Mouse (Mus musculus): ENCODE results near the gene Il17rc.

Il17rc gene

GRCm38 (mm10) chr6:113494258-113494788 lies 23.1 kb downstream of the Il17rc start:
- in situ Hi-C loops (cut with MboI; ENCODE audit: low sequenced_read_pairs): no loop called here

- in situ Hi-C loops (cut with MboI; ENCODE audit: low sequenced_read_pairs): no loop called here
Measured at GRCm38 (mm10) chr6:113495071-113495675, 23.9 kb downstream of the Il17rc start.

DNA sequence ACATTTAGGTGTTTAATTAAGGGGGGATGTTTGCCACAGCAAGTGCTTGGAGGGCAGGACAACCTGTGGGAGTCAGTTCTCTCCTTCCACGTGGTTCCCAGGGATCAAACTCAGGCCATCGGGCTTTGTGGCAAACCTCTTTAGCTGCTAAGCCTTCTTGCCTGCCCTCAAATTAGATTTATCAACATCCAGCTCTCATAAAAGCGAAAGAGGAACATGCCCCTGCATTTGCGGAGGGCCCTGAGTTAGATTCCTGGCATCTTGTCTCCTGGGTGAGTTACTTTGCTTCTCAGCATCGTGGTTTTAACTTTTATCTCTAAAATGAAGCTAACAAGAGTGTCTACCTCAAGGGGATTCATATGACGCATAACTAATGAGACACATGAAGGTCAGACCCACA lies 28.1 kb downstream of the Il17rc start:
- in situ Hi-C loops (cut with MboI; ENCODE audit: low sequenced_read_pairs): no loop called here

DNA sequence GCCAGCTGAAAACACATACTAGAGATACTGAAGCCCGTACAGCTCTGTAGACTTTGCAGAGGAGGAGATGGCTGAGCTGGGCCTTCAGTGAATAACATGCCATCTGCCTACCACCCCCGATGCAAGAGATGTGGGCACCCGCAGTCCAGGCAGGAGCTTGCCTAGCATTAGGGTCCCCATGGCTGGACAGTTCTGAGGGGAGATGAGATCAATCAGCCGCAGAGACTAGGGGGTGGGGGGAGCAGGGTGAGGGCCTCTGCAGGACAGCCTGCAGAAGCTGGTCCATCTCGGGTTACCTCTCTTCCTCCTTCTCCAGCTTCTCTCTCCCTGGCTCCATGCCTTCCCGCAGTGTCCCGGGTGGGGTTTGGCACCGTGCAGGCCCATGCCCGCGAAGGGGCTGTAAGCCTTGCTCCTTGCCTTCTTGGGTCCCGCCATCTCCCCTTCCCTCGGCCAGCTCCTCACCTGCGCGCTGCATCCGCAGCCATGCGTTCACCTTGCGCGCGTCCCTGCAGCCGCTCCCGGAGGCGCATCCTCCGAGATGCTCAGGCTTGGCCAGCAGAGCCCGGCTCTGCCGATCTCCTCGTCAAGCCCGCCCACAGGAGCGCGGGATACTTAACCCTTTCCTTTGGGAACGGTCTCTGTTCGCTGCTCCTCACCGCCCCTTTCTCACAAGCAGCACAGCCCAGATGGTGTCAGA lies 30.3 kb downstream of the Il17rc start, which contains the start of gene Prrt3:
Gene Prrt3 (minus strand): TSS at position 544 of the 697 bp plus-strand sequence.
- in situ Hi-C loops (cut with MboI; ENCODE audit: low sequenced_read_pairs): no loop called here

DNA sequence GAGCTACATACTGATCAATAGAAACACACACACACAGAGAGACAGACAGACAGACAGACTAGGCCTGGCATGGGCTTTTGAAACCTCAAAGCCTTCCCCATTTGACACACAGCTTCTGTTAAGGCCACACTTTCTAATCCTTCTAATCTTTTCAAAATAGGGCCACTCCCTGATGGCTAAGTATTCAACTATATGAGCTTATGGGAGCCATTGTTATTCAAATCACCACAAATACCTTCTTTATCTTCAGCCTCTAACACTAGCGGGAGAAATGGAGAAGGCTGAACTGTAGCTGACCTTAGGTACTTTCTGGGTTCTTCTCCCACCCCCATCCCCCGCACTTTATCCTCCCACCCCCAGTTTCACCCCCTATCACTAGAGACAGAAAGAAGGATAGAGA lies 31.6 kb downstream of the Il17rc start:
- in situ Hi-C loops (cut with MboI; ENCODE audit: low sequenced_read_pairs): no loop called here

- in situ Hi-C loops (cut with MboI; ENCODE audit: low sequenced_read_pairs): no loop called here
Measured at GRCm38 (mm10) chr6:113505689-113506088, 34.5 kb downstream of the Il17rc start.

- in situ Hi-C loops (cut with MboI; ENCODE audit: low sequenced_read_pairs): no loop called here
Measured at GRCm38 (mm10) chr6:113507130-113507529, 35.9 kb downstream of the Il17rc start.

DNA sequence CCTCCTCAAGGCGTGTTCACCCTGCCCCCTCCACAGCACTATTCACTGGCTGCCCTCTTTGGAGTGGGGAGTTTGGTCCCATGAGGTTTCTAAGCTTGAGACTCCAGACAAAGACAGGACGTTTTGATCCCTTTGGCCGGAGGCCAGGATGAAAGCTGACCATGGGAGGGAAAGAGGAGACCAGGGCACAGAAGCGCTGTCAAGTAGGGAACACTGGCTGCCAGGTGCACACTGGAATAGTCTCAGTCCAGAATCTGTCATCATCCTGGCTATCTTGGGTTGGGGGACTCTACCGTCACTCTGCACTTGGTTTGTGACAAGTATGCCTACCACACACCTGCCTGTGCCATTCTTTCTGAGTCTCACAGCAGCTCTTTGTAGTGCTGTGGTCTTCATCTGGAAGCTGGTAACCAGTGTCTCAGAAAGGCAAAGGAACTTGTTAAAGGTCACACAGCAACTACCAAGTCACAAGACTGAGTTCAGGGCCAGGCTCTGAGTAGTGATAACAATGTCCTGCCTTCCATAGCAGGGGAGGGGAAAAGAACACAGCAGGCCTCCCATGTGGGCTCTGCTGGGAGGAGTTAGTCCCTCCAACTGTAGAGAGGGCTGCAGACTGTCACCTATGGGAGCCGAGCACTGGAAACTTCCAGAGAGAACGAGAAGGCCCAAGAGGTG lies 37.2 kb downstream of the Il17rc start:
- in situ Hi-C loops (cut with MboI; ENCODE audit: low sequenced_read_pairs): no loop called here

- in situ Hi-C loops (cut with MboI; ENCODE audit: low sequenced_read_pairs): no loop called here
Measured at GRCm38 (mm10) chr6:113508947-113509280, 37.7 kb downstream of the Il17rc start.

- in situ Hi-C loops (cut with MboI; ENCODE audit: low sequenced_read_pairs): no loop called here
Measured at GRCm38 (mm10) chr6:113513944-113514343, 42.7 kb downstream of the Il17rc start.

DNA sequence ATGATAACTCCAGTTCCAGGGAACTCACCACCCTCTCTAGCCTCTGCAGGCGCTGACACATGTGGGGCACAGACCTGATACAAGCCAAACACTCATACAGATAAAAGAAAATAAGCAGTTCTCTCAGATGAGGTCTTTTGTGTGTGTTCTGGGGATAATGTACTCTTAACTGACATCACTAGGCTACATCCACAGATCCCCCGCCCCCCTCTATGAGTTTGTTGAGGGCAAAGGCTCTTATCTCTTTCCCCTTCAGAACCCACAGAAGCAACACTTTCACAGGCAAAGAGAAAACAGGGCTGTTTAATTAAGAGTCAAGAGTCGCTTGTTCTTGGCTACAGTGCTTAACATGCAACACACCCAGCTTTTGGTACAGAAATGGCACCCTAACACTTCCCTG lies 43.4 kb downstream of the Il17rc start:
- in situ Hi-C loops (cut with MboI; ENCODE audit: low sequenced_read_pairs): no loop called here

DNA sequence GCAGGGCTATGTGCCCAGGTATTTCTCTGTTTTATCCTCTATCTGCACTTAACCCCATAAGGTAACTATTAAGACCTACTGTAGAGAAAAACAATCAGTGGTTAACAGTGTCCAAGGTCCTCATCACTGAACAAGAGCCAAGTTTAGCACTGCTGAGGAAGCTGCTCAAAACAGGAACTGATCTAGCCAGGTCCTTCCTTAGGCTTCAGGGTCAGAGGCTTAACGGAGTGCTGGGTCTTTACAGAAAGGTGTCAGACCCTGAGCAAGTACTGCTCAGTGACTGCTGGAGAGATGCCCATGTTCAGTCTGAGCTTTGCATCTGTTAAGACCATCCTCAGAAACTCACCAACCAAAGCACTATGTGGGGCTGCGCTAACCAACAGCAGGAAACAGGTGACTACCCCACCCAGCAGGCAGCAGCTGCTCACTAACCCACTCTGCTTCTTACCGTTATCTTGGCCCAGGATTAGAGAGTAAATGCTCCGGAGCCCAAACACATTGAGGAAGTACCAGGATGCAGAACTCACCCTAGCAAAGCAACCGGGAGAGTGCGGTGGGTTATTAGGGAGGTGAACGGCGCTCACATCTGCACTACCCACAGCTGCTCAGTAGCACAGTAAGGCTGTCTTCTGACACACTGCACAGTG lies 46.3 kb downstream of the Il17rc start:
- in situ Hi-C loops (cut with MboI; ENCODE audit: low sequenced_read_pairs): no loop called here

- in situ Hi-C loops (cut with MboI; ENCODE audit: low sequenced_read_pairs): no loop called here
Measured at GRCm38 (mm10) chr6:113522310-113522709, 51.1 kb downstream of the Il17rc start.

- in situ Hi-C loops (cut with MboI; ENCODE audit: low sequenced_read_pairs): no loop called here
Measured at GRCm38 (mm10) chr6:113523420-113523819, 52.2 kb downstream of the Il17rc start.

- in situ Hi-C loops (cut with MboI; ENCODE audit: low sequenced_read_pairs): no loop called here
Measured at GRCm38 (mm10) chr6:113530932-113531839, 60.0 kb downstream of the Il17rc start, which contains the start of the genes Emc3 and Fancd2. Emc3 (minus strand) TSS chr6:113531652. Fancd2 (plus strand) TSS chr6:113531682.

DNA sequence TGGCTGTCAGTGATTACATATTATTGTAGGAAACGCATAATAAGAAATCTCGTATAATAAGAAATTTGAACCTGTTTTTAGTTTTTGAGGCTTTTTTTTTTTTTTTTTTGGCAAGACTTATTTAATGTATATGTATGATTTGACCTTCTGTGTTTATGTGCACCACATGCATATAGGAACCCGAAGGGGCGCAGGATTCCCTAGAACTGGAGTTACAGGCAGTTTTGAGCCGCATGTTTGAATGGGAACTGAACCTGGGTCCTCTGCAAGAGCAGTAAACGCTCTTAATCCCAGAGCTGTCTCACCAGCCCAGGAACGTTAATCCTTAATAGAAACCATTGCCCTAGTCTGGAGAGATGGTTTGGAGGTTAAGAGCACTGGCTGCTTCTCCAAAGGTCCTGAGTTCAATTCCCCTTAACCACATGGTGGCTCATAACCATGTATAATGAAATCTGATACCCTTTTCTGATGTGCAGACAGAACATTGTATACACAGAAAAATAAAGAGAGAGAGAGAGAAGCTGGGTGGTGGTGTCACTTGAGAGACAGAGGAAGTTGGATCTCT lies 60.7 kb downstream of the Il17rc start:
- in situ Hi-C loops (cut with MboI; ENCODE audit: low sequenced_read_pairs): no loop called here
